Mouse (Mus musculus): Measurements from ENCODE around the gene Celf5. TPM values are rescaled to one million over a fixed set of nuclear protein-coding genes. Genes with fewer than 3 reads are reported as not detected.

Celf5 gene
- polyA plus RNA-seq, 1 experiment, result 0.27 TPM

- H3K27me3 ChIP-seq (replicated peaks; ENCODE audit: control insufficient read depth, insufficient read depth, low read length), result no peaks in the 10 kb centered on the region
- no peaks in the 10 kb centered on the region for H3K36me3 ChIP-seq (ENCODE audit: control insufficient read depth, insufficient read depth, low read length)
- no peak overlapping the region for H3K4me3 ChIP-seq (ENCODE audit: insufficient read depth, low read depth, low read length)
- peak overlapping the region; percentile 90 for H3K27ac ChIP-seq (ENCODE audit: insufficient read depth, low read depth, low read length)
- DNase-seq, result peak; percentile 93
- 4% methylated on average over 26 of the region's 26 CpGs for WGBS
- TF ChIP-seq CTCF (conservative IDR thresholded peaks at IDR 0.05; ENCODE audit: insufficient read depth, insufficient read length, low read depth, low read length) (peak; percentile 51), POLR2A (IDR thresholded peaks at IDR 0.05; ENCODE audit: low read depth, low read length) (no peak)
- H3K4me1 ChIP-seq (ENCODE audit: control insufficient read depth, insufficient read depth, low read length), result peaks cover 69% of the 10 kb centered on the region
Measured at GRCm38 (mm10) chr10:81416581-81417226, 65.8 kb downstream of the Celf5 start.

GRCm38 (mm10) chr10:81415549-81416310 is 66.8 kb downstream of the Celf5 start:
- Histone ChIP-seq H3K4me1 (ENCODE audit: control insufficient read depth, insufficient read depth, low read length) (peaks cover 76% of the 10 kb centered on the region), H3K27me3 (replicated peaks; ENCODE audit: control insufficient read depth, insufficient read depth, low read length) (no peaks in the 10 kb centered on the region), H3K27ac (ENCODE audit: insufficient read depth, low read depth, low read length) (peak overlapping the region; percentile 90), H3K36me3 (ENCODE audit: control insufficient read depth, insufficient read depth, low read length) (no peaks in the 10 kb centered on the region), H3K4me3 (ENCODE audit: insufficient read depth, low read depth, low read length) (no peak overlapping the region)
- DNase-seq, result peak; percentile 55
- 54% methylated on average over 17 of the region's 17 CpGs for whole genome bisulfite sequencing
- TF ChIP-seq CTCF (conservative IDR thresholded peaks at IDR 0.05; ENCODE audit: insufficient read depth, insufficient read length, low read depth, low read length), result no peak

GRCm38 (mm10) chr10:81415146-81415545 is 67.4 kb downstream of the Celf5 start:
- Histone ChIP-seq H3K4me1 (ENCODE audit: control insufficient read depth, insufficient read depth, low read length) (peaks cover 82% of the 10 kb centered on the region), H3K27me3 (replicated peaks; ENCODE audit: control insufficient read depth, insufficient read depth, low read length) (no peaks in the 10 kb centered on the region), H3K4me3 (ENCODE audit: insufficient read depth, low read depth, low read length) (no peak overlapping the region), H3K36me3 (ENCODE audit: control insufficient read depth, insufficient read depth, low read length) (no peaks in the 10 kb centered on the region), H3K27ac (ENCODE audit: insufficient read depth, low read depth, low read length) (peak overlapping the region; percentile 90)
- WGBS, result 59% methylated on average over 5 of the region's 5 CpGs
- TF ChIP-seq POLR2A (IDR thresholded peaks at IDR 0.05; ENCODE audit: low read depth, low read length), result no peak
- no peak for TF ChIP-seq CTCF (conservative IDR thresholded peaks at IDR 0.05; ENCODE audit: insufficient read depth, insufficient read length, low read depth, low read length)
- no peak for DNase-seq

- H3K4me1 ChIP-seq (ENCODE audit: control insufficient read depth, insufficient read depth, low read length), result peaks cover 83% of the 10 kb centered on the region
- H3K36me3 ChIP-seq (ENCODE audit: control insufficient read depth, insufficient read depth, low read length), result no peaks in the 10 kb centered on the region
- no peaks in the 10 kb centered on the region for H3K27me3 ChIP-seq (replicated peaks; ENCODE audit: control insufficient read depth, insufficient read depth, low read length)
- H3K27ac ChIP-seq (ENCODE audit: insufficient read depth, low read depth, low read length), result peak overlapping the region; percentile 97
- TF ChIP-seq POLR2A (IDR thresholded peaks at IDR 0.05; ENCODE audit: low read depth, low read length), result no peak
- TF ChIP-seq CTCF (conservative IDR thresholded peaks at IDR 0.05; ENCODE audit: insufficient read depth, insufficient read length, low read depth, low read length), result no peak
- peak; percentile 77 for DNase-seq
- no peak overlapping the region for H3K4me3 ChIP-seq (ENCODE audit: insufficient read depth, low read depth, low read length)
Measured at GRCm38 (mm10) chr10:81414682-81415081, 67.8 kb downstream of the Celf5 start.

GRCm38 (mm10) chr10:81413310-81414261 is 68.9 kb downstream of the Celf5 start:
- DNase-seq, result peak; percentile 95
- Histone ChIP-seq H3K4me3 (ENCODE audit: insufficient read depth, low read depth, low read length) (peak overlapping the region; percentile 49), H3K36me3 (ENCODE audit: control insufficient read depth, insufficient read depth, low read length) (no peaks in the 10 kb centered on the region), H3K27ac (ENCODE audit: insufficient read depth, low read depth, low read length) (peak overlapping the region; percentile 97), H3K4me1 (ENCODE audit: control insufficient read depth, insufficient read depth, low read length) (peaks cover 81% of the 10 kb centered on the region), H3K27me3 (replicated peaks; ENCODE audit: control insufficient read depth, insufficient read depth, low read length) (no peaks in the 10 kb centered on the region)
- 18% methylated on average over 26 of the region's 26 CpGs for WGBS
- TF ChIP-seq POLR2A (IDR thresholded peaks at IDR 0.05; ENCODE audit: low read depth, low read length) (peak; percentile 6), CTCF (conservative IDR thresholded peaks at IDR 0.05; ENCODE audit: insufficient read depth, insufficient read length, low read depth, low read length) (no peak)

GRCm38 (mm10) chr10:81412586-81413309 is 69.8 kb downstream of the Celf5 start:
- no peak for TF ChIP-seq CTCF (conservative IDR thresholded peaks at IDR 0.05; ENCODE audit: insufficient read depth, insufficient read length, low read depth, low read length)
- no peak for TF ChIP-seq POLR2A (IDR thresholded peaks at IDR 0.05; ENCODE audit: low read depth, low read length)
- WGBS, result 68% methylated on average over 16 of the region's 16 CpGs
- H3K36me3 ChIP-seq (ENCODE audit: control insufficient read depth, insufficient read depth, low read length), result no peaks in the 10 kb centered on the region
- no peak for DNase-seq
- H3K4me1 ChIP-seq (ENCODE audit: control insufficient read depth, insufficient read depth, low read length), result peaks cover 85% of the 10 kb centered on the region
- no peaks in the 10 kb centered on the region for H3K27me3 ChIP-seq (replicated peaks; ENCODE audit: control insufficient read depth, insufficient read depth, low read length)
- no peak overlapping the region for H3K4me3 ChIP-seq (ENCODE audit: insufficient read depth, low read depth, low read length)
- H3K27ac ChIP-seq (ENCODE audit: insufficient read depth, low read depth, low read length), result peak overlapping the region; percentile 97
